Mouse (Mus musculus) cortical plate, adult 2 months (tissue): ENCODE data around the gene Lrr1. TPM values are rescaled to one million over a fixed set of nuclear protein-coding genes. Genes with fewer than 3 reads are reported as not detected.
"Not testable (repeated sequence)": the region's sequence is repeated elsewhere in the genome, so short reads cannot be mapped to it uniquely, and the experiment has no call there.

Source experiments
- H3K27ac ChIP-seq: fragments of 200-500 bp; 2 replicates; pipeline ENCODE4 v1.5.1; 2012; ENCODE audit warnings: low read length, control low read depth, inconsistent platforms; ENCODE audit not compliant: insufficient read depth
- H3K4me1 ChIP-seq: fragments of 200-500 bp; 2 replicates; pipeline ENCODE4 v1.6.1; 2011; ENCODE audit warnings: low read length; ENCODE audit not compliant: control insufficient read depth, insufficient read depth
- H3K4me3 ChIP-seq: fragments of 200-500 bp; 2 replicates; pipeline ENCODE4 v1.5.1; 2011; ENCODE audit warnings: mild to moderate bottlenecking, low read length, control low read depth; ENCODE audit not compliant: insufficient read depth
- CTCF ChIP-seq: fragments of 200-500 bp; IDR thresholded peaks from 2 replicates; pipeline ENCODE4 v1.5.1; 2011; ENCODE audit warnings: mild to moderate bottlenecking, control low read depth, low read length; ENCODE audit not compliant: insufficient read depth; ENCODE audit errors: extremely low read depth
- POLR2A ChIP-seq: fragments of 200-500 bp; IDR thresholded peaks from 2 replicates; pipeline ENCODE4 v1.6.1; 2011; ENCODE audit warnings: mild to moderate bottlenecking, low read length, control low read depth; ENCODE audit not compliant: insufficient read depth; ENCODE audit errors: extremely low read depth
- polyA plus RNA-seq: library from polyadenylated mRNA; depleted of rRNA; stranded (reverse); fragments of >200 nt; gene quantifications from 2 replicates; pipeline ENCODE4 v1.2.3, GENCODE M21; 2012

Lrr1 gene
- polyA plus RNA-seq, 1 experiment = 0.13 TPM

- no peaks in the 10 kb centered on the region for H3K4me1 ChIP-seq
- H3K4me3 ChIP-seq = no peak overlapping the region
- TF ChIP-seq CTCF (no peak), POLR2A (no peak)
- H3K27ac ChIP-seq = no peak overlapping the region
These were observed 3.7 kb upstream of the Lrr1 start for GRCm38 (mm10) chr12:69164904-69165303.

- not testable (repeated sequence) for H3K27ac ChIP-seq, H3K4me3 ChIP-seq, H3K4me1 ChIP-seq
These were observed 1.6 kb upstream of the Lrr1 start for GRCm38 (mm10) chr12:69166861-69167581.

GRCm38 (mm10) chr12:69167656-69168460 lies 756 bp upstream of the Lrr1 start:
- TF ChIP-seq POLR2A = no peak
- TF ChIP-seq CTCF = no peak
- no peak overlapping the region for H3K27ac ChIP-seq
- no peaks in the 10 kb centered on the region for H3K4me1 ChIP-seq
- peak overlapping the region; percentile 59 for H3K4me3 ChIP-seq

DNA sequence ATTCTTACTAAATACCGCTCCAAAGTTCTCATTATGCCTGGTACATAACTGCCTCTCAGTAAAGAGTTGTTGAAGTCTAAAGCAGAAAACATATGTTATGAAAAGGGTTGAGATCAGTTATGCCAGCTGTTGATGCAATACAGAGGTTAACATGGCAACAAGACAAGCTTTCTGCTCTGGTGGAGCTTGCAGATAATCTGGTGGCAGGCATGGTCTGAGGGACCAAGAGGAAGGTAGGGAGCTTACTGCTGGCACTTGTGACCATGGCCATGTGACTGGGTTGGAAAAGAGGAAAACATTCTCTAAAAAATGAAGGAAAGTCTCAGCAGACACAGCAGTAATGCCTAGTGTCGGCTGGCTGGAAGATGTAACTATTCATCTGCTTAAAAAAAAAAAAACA lies 2.7 kb downstream of the Lrr1 start:
- no peaks in the 10 kb centered on the region for H3K4me1 ChIP-seq
- H3K4me3 ChIP-seq = no peak overlapping the region
- TF ChIP-seq POLR2A (no peak), CTCF (no peak)
- H3K27ac ChIP-seq = no peak overlapping the region

DNA sequence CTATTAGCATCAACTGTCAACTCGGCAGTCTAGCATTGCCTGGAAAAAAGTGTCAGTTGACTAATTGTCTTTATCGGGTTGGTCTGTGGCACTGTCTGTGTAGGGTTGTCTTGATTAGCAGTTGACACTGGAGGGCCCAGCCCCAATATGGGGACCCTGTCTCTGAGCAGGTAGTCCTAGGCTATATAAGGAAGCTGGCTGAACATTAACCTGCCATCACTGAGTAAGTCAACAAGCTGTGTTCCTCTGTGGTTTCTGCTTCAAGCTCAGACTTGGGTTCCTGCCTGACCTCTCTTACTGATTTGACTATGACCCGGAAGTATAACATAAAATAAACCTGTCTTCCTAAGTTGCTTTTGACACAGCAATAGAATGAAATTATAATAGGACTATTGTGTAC lies 7.4 kb downstream of the Lrr1 start:
- no peaks in the 10 kb centered on the region for H3K4me1 ChIP-seq
- no peak for TF ChIP-seq CTCF
- no peak for TF ChIP-seq POLR2A

DNA sequence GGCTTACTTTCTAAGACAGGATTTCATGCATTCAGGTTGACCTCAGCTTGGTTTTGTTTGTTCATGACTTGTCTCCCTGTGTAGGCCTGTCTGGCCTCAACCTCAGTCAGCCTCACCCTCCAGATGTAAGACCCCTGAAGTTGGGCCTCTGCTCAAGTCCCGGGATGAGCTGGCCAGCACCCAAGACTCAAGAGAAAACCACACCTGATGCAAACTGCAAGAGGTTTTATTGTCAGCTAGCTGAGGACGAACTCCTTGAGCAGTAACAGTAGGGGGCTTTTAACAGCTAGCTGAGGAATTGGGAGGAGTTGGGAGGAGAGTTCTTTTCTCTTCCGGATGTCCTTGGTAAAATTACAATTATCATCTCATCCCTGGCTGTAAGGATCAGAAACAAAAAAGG lies 8.9 kb downstream of the Lrr1 start:
- Histone ChIP-seq H3K4me3 (no peak overlapping the region), H3K27ac (no peak overlapping the region), H3K4me1 (no peaks in the 10 kb centered on the region)
- TF ChIP-seq POLR2A (no peak), CTCF (no peak)

More for the DNA sequence above, 7.4 kb downstream of the Lrr1 start:
- H3K27ac ChIP-seq = no peak overlapping the region
- H3K4me3 ChIP-seq = no peak overlapping the region

GRCm38 (mm10) chr12:69179371-69179770 lies 10.8 kb downstream of the Lrr1 start:
- TF ChIP-seq CTCF (no peak), POLR2A (no peak)
- Histone ChIP-seq H3K4me3 (no peak overlapping the region), H3K4me1 (peaks cover 1% of the 10 kb centered on the region; the same call in 1 of the 2 replicates), H3K27ac (no peak overlapping the region)

- Histone ChIP-seq H3K27ac (no peak overlapping the region), H3K4me3 (no peak overlapping the region), H3K4me1 (peaks cover 1% of the 10 kb centered on the region; the same call in 1 of the 2 replicates)
- TF ChIP-seq CTCF (no peak), POLR2A (no peak)
These were observed 13.2 kb downstream of the Lrr1 start for GRCm38 (mm10) chr12:69181800-69182199.

DNA sequence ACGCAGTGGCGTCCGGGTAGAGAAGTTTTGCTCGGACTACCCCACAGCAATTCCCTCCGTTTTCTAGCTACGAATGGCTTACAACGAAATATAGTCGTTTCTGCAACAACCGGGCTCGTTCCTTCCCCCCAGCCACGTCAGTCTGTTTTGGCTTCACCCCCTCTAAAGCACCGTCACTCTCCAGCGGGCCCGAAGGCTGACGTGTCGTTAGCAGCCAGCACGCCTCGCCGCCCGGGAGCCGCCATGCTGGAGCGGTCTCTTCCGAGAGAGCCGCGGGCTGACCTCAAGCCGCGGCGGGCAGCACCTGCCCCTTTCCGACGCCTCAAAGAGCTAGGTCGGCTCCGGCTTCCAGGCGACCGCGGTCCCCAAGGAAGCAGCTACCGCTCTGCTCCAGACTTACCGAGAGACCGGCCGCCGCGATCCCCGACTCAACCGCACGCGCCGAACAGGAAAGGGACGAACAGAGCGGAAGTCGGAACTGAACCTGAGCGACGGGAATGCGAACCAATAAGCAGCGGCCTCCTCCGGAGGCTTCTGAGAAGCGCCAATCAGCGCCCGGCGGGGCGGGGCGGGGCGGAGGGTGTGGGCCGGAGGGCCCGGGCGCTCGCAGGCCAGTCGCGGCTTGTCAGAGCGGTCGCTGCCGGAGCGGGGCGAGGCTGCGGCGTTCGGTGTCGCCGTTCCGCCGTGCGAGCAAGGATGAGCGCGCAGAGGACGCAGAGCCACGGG lies 15.1 kb downstream of the Lrr1 start, which contains the start of the genes Rpl36al and Mgat2:
Gene Rpl36al, minus strand, starts transcription at position 501 of the 726 bp plus-strand sequence.
Gene Mgat2, plus strand, starts transcription at position 575 of the 726 bp plus-strand sequence.
- Histone ChIP-seq H3K4me3 (peak within 1 kb of the TSS; percentile 63), H3K4me1 (peaks cover 1% of the 10 kb centered on the region; the same call in 1 of the 2 replicates), H3K27ac (peak within 1 kb of the TSS; percentile 93)
- TF ChIP-seq CTCF = no peak
- TF ChIP-seq POLR2A = peak; percentile 83
